Mouse (Mus musculus) olfactory bulb, adult 2 months (tissue): ENCODE data around the gene Abi3.

Source experiments
- CTCF ChIP-seq: fragments of 200-500 bp; IDR thresholded peaks from 2 replicates; pipeline ENCODE4 v1.5.1; 2012; ENCODE audit warnings: low read depth, mild to moderate bottlenecking, low read length, moderate library complexity; ENCODE audit not compliant: insufficient read depth
- POLR2A ChIP-seq: fragments of 200-500 bp; IDR thresholded peaks from 2 replicates; pipeline ENCODE4 v1.6.1; 2012; ENCODE audit warnings: mild to moderate bottlenecking, low read depth, low read length, moderate library complexity; ENCODE audit not compliant: insufficient read depth

- TF ChIP-seq CTCF (no peak), POLR2A (no peak)
Observed at GRCm38 (mm10) chr11:95838999-95839868, 3.0 kb downstream of the Abi3 start.
